Mouse (Mus musculus) CD4-positive helper T cell, adult 2 months (primary cell): Measurements from ENCODE around the gene Tmie.

Experiments used
- DNase-seq: peaks from one replicate; pipeline ENCODE4 v3.0.0-alpha.2; 2012; ENCODE audit warnings: low read depth, missing footprints, low spot score

The Tmie gene

GRCm38 (mm10) chr9:110879998-110880561 lies at the start of gene Tmie:
Tmie (minus strand) TSS chr9:110880113.
- peak; percentile 92 for DNase-seq

- peak; percentile 75 for DNase-seq
Measured at GRCm38 (mm10) chr9:110922759-110923158, 42.8 kb upstream of the Tmie start.

GRCm38 (mm10) chr9:110920665-110921419 lies 40.9 kb upstream of the Tmie start:
- peak; percentile 46 for DNase-seq

GRCm38 (mm10) chr9:110916786-110917185 lies 36.9 kb upstream of the Tmie start, which contains the start of gene Fam240a:
Fam240a (minus strand) TSS chr9:110916861.
- DNase-seq = peak; percentile 71

GRCm38 (mm10) chr9:110915466-110915865 lies 35.6 kb upstream of the Tmie start:
- DNase-seq = no peak

GRCm38 (mm10) chr9:110914631-110915236 lies 34.8 kb upstream of the Tmie start:
- no peak for DNase-seq

GRCm38 (mm10) chr9:110909371-110909967 lies 29.6 kb upstream of the Tmie start:
- DNase-seq = no peak

- DNase-seq = no peak
Measured at GRCm38 (mm10) chr9:110908631-110909016, 28.7 kb upstream of the Tmie start.

- no peak for DNase-seq
Measured at GRCm38 (mm10) chr9:110907838-110908630, 28.1 kb upstream of the Tmie start.

GRCm38 (mm10) chr9:110907201-110907837 lies 27.4 kb upstream of the Tmie start:
- peak; percentile 91 for DNase-seq

GRCm38 (mm10) chr9:110902271-110902670 lies 22.4 kb upstream of the Tmie start:
- DNase-seq = no peak

- no peak for DNase-seq
Measured at GRCm38 (mm10) chr9:110901204-110901603, 21.3 kb upstream of the Tmie start.

- DNase-seq = no peak
Measured at GRCm38 (mm10) chr9:110899451-110900008, 19.6 kb upstream of the Tmie start.

- peak; percentile 88 for DNase-seq
Measured at GRCm38 (mm10) chr9:110896595-110896994, 16.7 kb upstream of the Tmie start.

- DNase-seq = peak; percentile 43
Measured at GRCm38 (mm10) chr9:110895994-110896393, 16.1 kb upstream of the Tmie start.

GRCm38 (mm10) chr9:110895507-110895906 lies 15.6 kb upstream of the Tmie start:
- DNase-seq = peak; percentile 48

- DNase-seq = no peak
Measured at GRCm38 (mm10) chr9:110893429-110893828, 13.5 kb upstream of the Tmie start.

- no peak for DNase-seq
Measured at GRCm38 (mm10) chr9:110892552-110892951, 12.6 kb upstream of the Tmie start.

- peak; percentile 48 for DNase-seq
Measured at GRCm38 (mm10) chr9:110891077-110891828, 11.3 kb upstream of the Tmie start.
